Mouse (Mus musculus) CH12F3 (cell line): Measurements from ENCODE around the gene Ninl.
"Not testable (repeated sequence)": the region's sequence is repeated elsewhere in the genome, so short reads cannot be mapped to it uniquely, and the experiment has no call there.

ENCODE experiments used
- in situ Hi-C: fragments of 300-500 bp; cut with MboI; formaldehyde crosslinking; loops from 2 replicates; pipeline ENCODE4 v1.14.3; 2020; ENCODE audit warnings: low sequenced_read_pairs

Ninl gene

GRCm38 (mm10) chr2:150955859-150956258 is 83.3 kb downstream of the Ninl start:
- in situ Hi-C loops: no loop called here

- in situ Hi-C loops: no loop called here
Measured at GRCm38 (mm10) chr2:150951201-150951600, 88.0 kb downstream of the Ninl start.

- in situ Hi-C loops: no loop called here
Measured at GRCm38 (mm10) chr2:150950056-150950455, 89.1 kb downstream of the Ninl start.

- in situ Hi-C loops: no loop called here
Measured at GRCm38 (mm10) chr2:150949652-150950051, 89.5 kb downstream of the Ninl start.

GRCm38 (mm10) chr2:150948786-150949185 is 90.4 kb downstream of the Ninl start:
- in situ Hi-C loops: no loop called here

- in situ Hi-C loops: not testable (repeated sequence)
Measured at GRCm38 (mm10) chr2:150947880-150948611, 91.1 kb downstream of the Ninl start.

- in situ Hi-C loops: not testable (repeated sequence)
Measured at GRCm38 (mm10) chr2:150947341-150947740, 91.8 kb downstream of the Ninl start.

- in situ Hi-C loops: no loop called here
Measured at GRCm38 (mm10) chr2:150944017-150944416, 95.2 kb downstream of the Ninl start.

- in situ Hi-C loops: no loop called here
Measured at GRCm38 (mm10) chr2:150934659-150935058, 104.5 kb downstream of the Ninl start.

- in situ Hi-C loops: no loop called here
Measured at GRCm38 (mm10) chr2:150933482-150933881, 105.7 kb downstream of the Ninl start.

GRCm38 (mm10) chr2:150930806-150931205 is 108.4 kb downstream of the Ninl start:
- in situ Hi-C loops: no loop called here

GRCm38 (mm10) chr2:150929156-150929555 is 110.0 kb downstream of the Ninl start:
- in situ Hi-C loops: no loop called here

GRCm38 (mm10) chr2:150927038-150927720 is 112.0 kb downstream of the Ninl start:
- in situ Hi-C loops: no loop called here

- in situ Hi-C loops: no loop called here
Measured at GRCm38 (mm10) chr2:150923505-150923904, 115.7 kb downstream of the Ninl start.

- in situ Hi-C loops: no loop called here
Measured at GRCm38 (mm10) chr2:150923026-150923425, 116.2 kb downstream of the Ninl start.

GRCm38 (mm10) chr2:150922165-150922564 is 117.0 kb downstream of the Ninl start:
- in situ Hi-C loops: no loop called here

GRCm38 (mm10) chr2:150921697-150922096 is 117.5 kb downstream of the Ninl start:
- in situ Hi-C loops: no loop called here

GRCm38 (mm10) chr2:150920543-150920942 is 118.6 kb downstream of the Ninl start:
- in situ Hi-C loops: no loop called here

GRCm38 (mm10) chr2:150918720-150919119 is 120.5 kb downstream of the Ninl start:
- in situ Hi-C loops: no loop called here

GRCm38 (mm10) chr2:150915786-150916185 is 123.4 kb downstream of the Ninl start:
- in situ Hi-C loops: no loop called here

GRCm38 (mm10) chr2:150914781-150915515 is 124.2 kb downstream of the Ninl start:
- in situ Hi-C loops: no loop called here
